Mouse (Mus musculus) E14TG2a.4 (cell line): ENCODE measurements around the gene Arl15.

Experiments used
- H3K27me3 ChIP-seq: 2 replicates; pipeline ENCODE4 v1.6.1; 2014; ENCODE audit warnings: low read length, control low read depth; ENCODE audit not compliant: insufficient read depth
- H3K36me3 ChIP-seq: 2 replicates; pipeline ENCODE4 v1.6.1; 2014; ENCODE audit warnings: low read length, control low read depth; ENCODE audit not compliant: insufficient read depth
- H3K4me1 ChIP-seq: replicated peaks from 2 replicates; pipeline ENCODE4 v1.6.1; 2014; ENCODE audit warnings: low read depth, low read length, control low read depth
- H3K4me3 ChIP-seq: replicated peaks from 2 replicates; pipeline ENCODE4 v1.5.1; 2014; ENCODE audit warnings: mild to moderate bottlenecking, low read length
- H3K9me3 ChIP-seq: 2 replicates; pipeline ENCODE4 v1.6.1; 2014; ENCODE audit warnings: low read length, control low read depth
- CTCF ChIP-seq: conservative IDR thresholded peaks from 2 replicates; pipeline ENCODE4 v1.5.1; 2014; ENCODE audit warnings: low read length
- NANOG ChIP-seq: IDR thresholded peaks from 2 replicates; pipeline ENCODE4 v1.6.1; 2014; ENCODE audit warnings: borderline replicate concordance, low read length, mixed read lengths
- POU5F1 ChIP-seq: IDR thresholded peaks from 2 replicates; pipeline ENCODE4 v1.6.1; 2014; ENCODE audit warnings: low read length, borderline replicate concordance

Gene Arl15

GRCm38 (mm10) chr13:114121591-114121990 is 327.3 kb downstream of the Arl15 start:
- Histone ChIP-seq H3K36me3 (no peaks in the 10 kb centered on the region), H3K4me1 (no peaks in the 10 kb centered on the region), H3K4me3 (no peak overlapping the region), H3K9me3 (no peaks in the 10 kb centered on the region), H3K27me3 (no peaks in the 10 kb centered on the region)
- no peak for TF ChIP-seq POU5F1
- TF ChIP-seq NANOG, result no peak
- no peak for TF ChIP-seq CTCF

GRCm38 (mm10) chr13:114123391-114123790 is 329.1 kb downstream of the Arl15 start:
- 0 out of 2 replicates have a peak, but pooled peaks cover 4% of the 10 kb centered on the region for H3K36me3 ChIP-seq
- 0 out of 2 replicates have a peak, but pooled peaks cover 5% of the 10 kb centered on the region for H3K9me3 ChIP-seq
- no peak overlapping the region for H3K4me3 ChIP-seq
- H3K27me3 ChIP-seq, result no peaks in the 10 kb centered on the region
- H3K4me1 ChIP-seq, result no peaks in the 10 kb centered on the region
- TF ChIP-seq CTCF, result no peak

- H3K27me3 ChIP-seq, result no peaks in the 10 kb centered on the region
- H3K4me3 ChIP-seq, result no peak overlapping the region
- 0 out of 2 replicates have a peak, but pooled peaks cover 4% of the 10 kb centered on the region for H3K36me3 ChIP-seq
- H3K9me3 ChIP-seq, result 0 out of 2 replicates have a peak, but pooled peaks cover 7% of the 10 kb centered on the region
- no peaks in the 10 kb centered on the region for H3K4me1 ChIP-seq
- no peak for TF ChIP-seq POU5F1
- TF ChIP-seq CTCF, result no peak
- TF ChIP-seq NANOG, result no peak
Observed at GRCm38 (mm10) chr13:114124385-114124784, 330.1 kb downstream of the Arl15 start.

DNA sequence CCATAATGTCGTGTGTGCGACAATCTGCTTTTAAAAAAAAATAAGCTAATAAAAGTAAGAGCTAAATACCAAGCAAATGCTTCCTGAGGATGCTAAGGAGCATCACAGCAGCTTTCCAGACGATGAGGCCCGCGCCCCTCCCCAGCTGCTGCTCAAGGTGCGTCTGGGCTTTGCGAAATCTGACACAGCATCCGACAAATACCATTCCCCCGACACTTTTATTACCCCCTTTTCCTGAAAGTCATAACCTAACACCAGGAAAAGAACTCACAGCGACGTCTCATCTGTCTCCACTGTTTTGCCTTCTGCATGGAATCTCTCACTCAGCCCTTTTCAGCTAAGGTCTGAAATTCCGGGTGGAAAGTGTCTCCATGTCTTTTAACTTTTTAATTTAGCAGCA is 330.7 kb downstream of the Arl15 start:
- H3K27me3 ChIP-seq, result no peaks in the 10 kb centered on the region
- TF ChIP-seq CTCF, result no peak
- no peak for TF ChIP-seq POU5F1
- TF ChIP-seq NANOG, result no peak
- no peak overlapping the region for H3K4me3 ChIP-seq
- no peaks in the 10 kb centered on the region for H3K4me1 ChIP-seq
- H3K9me3 ChIP-seq, result 0 out of 2 replicates have a peak, but pooled peaks cover 7% of the 10 kb centered on the region
- H3K36me3 ChIP-seq, result 0 out of 2 replicates have a peak, but pooled peaks cover 4% of the 10 kb centered on the region

DNA sequence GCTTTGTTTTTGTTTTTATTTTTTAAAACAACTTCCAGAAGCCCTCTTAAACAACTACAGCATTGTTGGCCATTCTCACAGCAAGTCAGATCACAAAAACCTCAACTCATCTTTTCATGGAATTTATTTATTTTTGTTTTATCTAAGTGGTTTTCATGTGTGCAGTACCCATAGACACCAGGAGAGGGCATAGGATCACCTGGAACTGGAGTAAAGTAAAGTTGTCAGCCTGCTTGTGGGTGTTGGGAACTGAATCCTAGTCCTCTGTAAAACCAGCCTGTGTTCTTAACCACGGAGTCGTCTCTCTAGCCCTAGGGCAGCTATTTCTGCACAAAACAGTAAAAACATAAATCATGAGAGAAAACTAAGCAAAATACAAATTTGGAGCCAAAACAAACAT is 334.1 kb downstream of the Arl15 start:
- no peaks in the 10 kb centered on the region for H3K27me3 ChIP-seq
- H3K9me3 ChIP-seq, result 0 out of 2 replicates have a peak, but pooled peaks cover 7% of the 10 kb centered on the region
- H3K36me3 ChIP-seq, result 0 out of 2 replicates have a peak, but pooled peaks cover 4% of the 10 kb centered on the region
- no peak overlapping the region for H3K4me3 ChIP-seq
- TF ChIP-seq CTCF (peak; percentile 47), NANOG (no peak), POU5F1 (no peak)
- no peaks in the 10 kb centered on the region for H3K4me1 ChIP-seq

DNA sequence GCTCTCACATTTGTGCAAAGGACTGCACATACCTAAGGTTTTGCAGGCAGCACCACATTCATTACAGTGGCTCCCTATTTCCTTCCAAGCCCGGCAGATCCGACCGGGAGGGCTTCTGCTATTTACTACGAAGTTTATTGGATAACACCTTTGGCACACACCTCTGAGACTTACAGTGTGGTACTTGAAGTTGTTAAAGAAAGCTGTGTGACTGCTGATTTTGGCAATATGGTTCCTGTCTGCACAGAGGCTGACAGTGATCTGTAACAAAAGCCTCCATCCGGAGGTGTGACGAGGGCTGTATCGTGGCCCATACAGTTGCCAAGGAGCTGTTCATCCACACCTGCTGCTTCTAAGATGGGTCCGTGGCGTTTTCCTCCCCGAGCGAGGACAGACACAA is 335.7 kb downstream of the Arl15 start:
- 0 out of 2 replicates have a peak, but pooled peaks cover 7% of the 10 kb centered on the region for H3K9me3 ChIP-seq

GRCm38 (mm10) chr13:114130566-114131319 is 336.4 kb downstream of the Arl15 start:
- no peaks in the 10 kb centered on the region for H3K27me3 ChIP-seq
- H3K4me3 ChIP-seq, result no peak overlapping the region
- TF ChIP-seq NANOG, result no peak
- TF ChIP-seq POU5F1, result no peak
- no peak for TF ChIP-seq CTCF
- H3K9me3 ChIP-seq, result 0 out of 2 replicates have a peak, but pooled peaks cover 7% of the 10 kb centered on the region
- peaks cover 8% of the 10 kb centered on the region for H3K4me1 ChIP-seq
- 0 out of 2 replicates have a peak, but pooled peaks cover 4% of the 10 kb centered on the region for H3K36me3 ChIP-seq

More for the DNA sequence above, 335.7 kb downstream of the Arl15 start:
- Histone ChIP-seq H3K4me1 (peaks cover 8% of the 10 kb centered on the region), H3K36me3 (0 out of 2 replicates have a peak, but pooled peaks cover 4% of the 10 kb centered on the region), H3K4me3 (no peak overlapping the region), H3K27me3 (no peaks in the 10 kb centered on the region)
- TF ChIP-seq POU5F1 (no peak), NANOG (no peak), CTCF (no peak)

GRCm38 (mm10) chr13:114138921-114139320 is 344.6 kb downstream of the Arl15 start:
- H3K27me3 ChIP-seq, result no peaks in the 10 kb centered on the region
- H3K4me1 ChIP-seq, result peaks cover 8% of the 10 kb centered on the region
- no peak for TF ChIP-seq CTCF
- TF ChIP-seq POU5F1, result no peak
- no peak for TF ChIP-seq NANOG
- no peaks in the 10 kb centered on the region for H3K36me3 ChIP-seq
- peaks cover 11% of the 10 kb centered on the region for H3K9me3 ChIP-seq
- no peak overlapping the region for H3K4me3 ChIP-seq

DNA sequence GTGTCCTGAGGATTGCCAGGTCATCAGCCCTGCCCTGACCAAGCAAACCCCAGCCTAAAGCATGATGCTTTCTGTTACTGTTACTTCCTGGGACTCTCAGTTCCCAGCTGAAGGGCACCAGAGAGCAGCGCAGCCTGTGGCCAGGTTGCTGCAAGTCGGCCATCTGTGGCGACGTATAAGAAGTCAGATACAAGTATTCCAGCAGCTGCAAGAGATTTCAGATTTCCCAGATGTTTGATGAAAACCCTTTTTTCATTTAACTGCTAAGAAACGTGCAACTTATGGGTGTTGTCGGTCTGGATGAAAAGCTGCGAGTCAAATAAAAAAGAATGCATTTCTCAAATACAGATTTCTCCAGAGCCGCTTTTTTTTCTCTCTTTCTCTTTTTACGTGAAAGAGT is 345.3 kb downstream of the Arl15 start:
- TF ChIP-seq NANOG, result no peak
- no peak for TF ChIP-seq CTCF
- TF ChIP-seq POU5F1, result no peak
- Histone ChIP-seq H3K36me3 (no peaks in the 10 kb centered on the region), H3K4me3 (no peak overlapping the region), H3K27me3 (no peaks in the 10 kb centered on the region), H3K4me1 (peaks cover 5% of the 10 kb centered on the region), H3K9me3 (peaks cover 11% of the 10 kb centered on the region)
